Mouse (Mus musculus) large intestine, adult 2 months (tissue): ENCODE data around the gene Unc13b. TPM values are rescaled to one million over a fixed set of nuclear protein-coding genes. Genes with fewer than 3 reads are reported as not detected.
A peak's percentile ranks its signal among the peaks of the same experiment; 100 is the strongest.

ENCODE experiments used
- DNase-seq: peaks from one replicate; pipeline ENCODE4 v3.0.0-alpha.2; 2012; ENCODE audit warnings: low read depth, low spot score
- WGBS: fragments of 180-500 bp; shearing (Covaris S2); methylation state at CpG from one replicate; pipeline ENCODE4 v1.1.7; 2018; 5-methylcytosine and 5-hydroxymethylcytosine counted together
- polyA plus RNA-seq: library from polyadenylated mRNA; depleted of rRNA; stranded (reverse); fragments of >200 nt; gene quantifications from 2 replicates; pipeline ENCODE4 v1.2.3, GENCODE M21; 2012

Gene Unc13b
- polyA plus RNA-seq, 1 experiment: 7.7 TPM

GRCm38 (mm10) chr4:43035851-43036250, 22.9 kb upstream of the Unc13b start:
- no peak for DNase-seq
- WGBS: 62% methylated on average over 6 of the region's 6 CpGs

GRCm38 (mm10) chr4:43036356-43036755, 22.4 kb upstream of the Unc13b start:
- 93% methylated on average over 10 of the region's 10 CpGs for WGBS
- DNase-seq: no peak

GRCm38 (mm10) chr4:43037860-43038566, 20.7 kb upstream of the Unc13b start:
- no peak for DNase-seq
- 61% methylated on average over 4 of the region's 4 CpGs for WGBS

- WGBS: 40% methylated on average over 15 of the region's 15 CpGs
- no peak for DNase-seq
Measured at GRCm38 (mm10) chr4:43038567-43039495, 19.9 kb upstream of the Unc13b start.

GRCm38 (mm10) chr4:43039609-43040008, 19.1 kb upstream of the Unc13b start:
- 7% methylated on average over 11 of the region's 11 CpGs for WGBS
- no peak for DNase-seq

GRCm38 (mm10) chr4:43040114-43040572, 18.6 kb upstream of the Unc13b start:
- WGBS: under 1% methylated on average over 24 of the region's 25 CpGs

GRCm38 (mm10) chr4:43040881-43041547, 17.7 kb upstream of the Unc13b start:
- DNase-seq: no peak
- 48% methylated on average over 9 of the region's 9 CpGs for WGBS

More at GRCm38 (mm10) chr4:43040114-43040572, 18.6 kb upstream of the Unc13b start:
- DNase-seq: peak; percentile 91

GRCm38 (mm10) chr4:43043644-43044357, 15.0 kb upstream of the Unc13b start:
- DNase-seq: no peak
- WGBS: 24% methylated on average over 7 of the region's 7 CpGs

GRCm38 (mm10) chr4:43044673-43045072, 14.1 kb upstream of the Unc13b start:
- 14% methylated on average over 4 of the region's 4 CpGs for WGBS
- DNase-seq: no peak

- no peak for DNase-seq
- 3% methylated on average over 13 of the region's 13 CpGs for WGBS
Measured at GRCm38 (mm10) chr4:43045285-43045658, 13.5 kb upstream of the Unc13b start.

- WGBS: 2% methylated on average over 33 of the region's 33 CpGs
- DNase-seq: peak; percentile 93
Measured at GRCm38 (mm10) chr4:43045659-43046302, 13.0 kb upstream of the Unc13b start, which contains the start of gene Fam214b. TSS of gene Fam214b (minus strand) at chr4:43046220.

GRCm38 (mm10) chr4:43046607-43047006, 12.1 kb upstream of the Unc13b start:
- 48% methylated on average over 5 of the region's 5 CpGs for WGBS
- DNase-seq: no peak

- no peak for DNase-seq
- 4% methylated on average over 5 of the region's 5 CpGs for WGBS
Measured at GRCm38 (mm10) chr4:43047231-43047630, 11.5 kb upstream of the Unc13b start.

- DNase-seq: no peak
- WGBS: 9% methylated on average over 4 of the region's 4 CpGs
Measured at GRCm38 (mm10) chr4:43052627-43053026, 6.1 kb upstream of the Unc13b start.

GRCm38 (mm10) chr4:43057654-43058053, 1.1 kb upstream of the Unc13b start:
- 84% methylated on average over 5 of the region's 5 CpGs for WGBS
- no peak for DNase-seq

- DNase-seq: no peak
- WGBS: 11% methylated on average over 8 of the region's 8 CpGs
Measured at GRCm38 (mm10) chr4:43058392-43058752, 381 bp upstream of the Unc13b start.

- WGBS: 51% methylated on average over 3 of the region's 3 CpGs
- DNase-seq: no peak
Measured at GRCm38 (mm10) chr4:43059697-43060096, 944 bp downstream of the Unc13b start.

- DNase-seq: no peak
- 72% methylated on average over 3 of the region's 3 CpGs for WGBS
Measured at GRCm38 (mm10) chr4:43060286-43060685, 1.5 kb downstream of the Unc13b start.

GRCm38 (mm10) chr4:43065471-43065870, 6.7 kb downstream of the Unc13b start:
- DNase-seq: no peak
- 98% methylated on average over 4 of the region's 4 CpGs for WGBS
